Mouse (Mus musculus) adrenal gland, adult 8-10 months (tissue): ENCODE measurements around the gene Gm13289. TPM values are rescaled to one million over a fixed set of nuclear protein-coding genes. Genes with fewer than 3 reads are reported as not detected.
"Not testable (repeated sequence)": the region's sequence is repeated elsewhere in the genome, so short reads cannot be mapped to it uniquely, and the experiment has no call there.

Experiments
- DNase-seq: peaks from one replicate; pipeline ENCODE4 v3.0.0; 2022
- total RNA-seq, 4 experiments: library from RNA; stranded (reverse); gene quantifications; 2 replicates each; pipeline ENCODE4 v1.2.4; 2022

The Gm13289 gene
- total RNA-seq = not detected

DNA sequence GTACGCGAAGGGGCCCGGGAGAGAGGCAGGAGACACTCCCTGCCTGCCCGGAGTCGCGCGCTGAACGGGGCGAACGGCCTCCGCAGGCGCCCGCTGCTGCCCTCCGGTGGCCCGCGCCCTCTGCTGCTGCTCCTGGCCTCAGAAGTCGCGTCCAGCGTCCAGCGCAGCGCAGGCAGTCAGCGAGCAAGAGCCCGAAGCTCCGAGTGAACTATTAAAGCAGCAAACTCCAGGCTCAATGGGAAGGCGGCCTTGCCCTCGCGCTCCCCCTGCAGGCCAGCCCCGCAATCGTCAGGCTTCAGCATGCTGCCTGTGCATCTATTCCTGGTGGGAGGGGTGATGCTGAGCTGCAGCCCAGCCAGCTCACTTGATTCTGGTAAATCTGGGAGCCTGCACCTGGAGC lies at the start of gene Gm13289:
Gm13289 (plus strand) TSS at position 301 of the 400 bp plus-strand sequence.
- DNase-seq = not testable (repeated sequence)

- DNase-seq = no peak
Measured at GRCm38 (mm10) chr4:88727324-88727723, 49.4 kb upstream of the Gm13289 start.

- DNase-seq = peak; percentile 38
Measured at GRCm38 (mm10) chr4:88738480-88738879, 38.2 kb upstream of the Gm13289 start.

DNA sequence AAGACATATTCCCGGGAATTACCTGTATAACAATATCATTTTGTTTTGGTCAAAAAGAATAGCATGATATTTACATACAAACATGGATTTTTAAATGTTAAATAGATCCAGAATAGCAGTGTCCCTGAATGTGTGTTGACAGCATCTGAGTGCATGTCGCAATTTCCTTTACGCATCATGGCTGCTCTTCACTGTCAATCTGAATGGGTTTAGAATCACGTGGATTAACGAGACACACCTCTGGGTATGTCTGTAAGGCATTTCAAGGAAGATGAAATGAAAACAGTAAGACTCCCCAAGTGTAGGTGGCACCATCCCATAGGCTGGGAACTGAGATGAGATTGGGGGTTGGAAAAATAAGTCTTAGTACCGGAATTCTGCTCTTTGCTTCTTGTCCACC lies 37.7 kb upstream of the Gm13289 start:
- DNase-seq = no peak

DNA sequence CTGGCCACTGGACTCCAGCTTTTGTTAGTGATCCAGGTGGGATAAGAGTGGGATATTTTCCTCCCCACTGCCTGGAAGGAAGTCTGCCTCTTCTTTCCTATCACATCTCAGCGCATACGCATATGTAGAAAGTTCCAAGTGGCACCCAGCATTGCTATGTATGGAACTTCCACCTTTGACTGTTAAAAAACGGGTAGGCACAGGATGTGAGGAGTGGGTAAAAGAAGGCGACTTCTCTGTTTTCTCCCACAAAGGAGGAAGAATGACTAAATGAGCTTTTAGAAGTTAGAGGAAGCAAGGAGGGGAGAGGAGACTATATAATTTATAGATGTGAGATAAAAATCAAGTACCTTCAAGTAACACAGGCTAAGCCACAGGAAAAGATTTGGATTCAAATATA lies 35.3 kb upstream of the Gm13289 start:
- no peak for DNase-seq

- DNase-seq = no peak
Measured at GRCm38 (mm10) chr4:88742771-88743371, 33.9 kb upstream of the Gm13289 start.

GRCm38 (mm10) chr4:88744207-88744606 lies 32.5 kb upstream of the Gm13289 start:
- no peak for DNase-seq

- DNase-seq = no peak
Measured at GRCm38 (mm10) chr4:88749926-88750325, 26.8 kb upstream of the Gm13289 start.

DNA sequence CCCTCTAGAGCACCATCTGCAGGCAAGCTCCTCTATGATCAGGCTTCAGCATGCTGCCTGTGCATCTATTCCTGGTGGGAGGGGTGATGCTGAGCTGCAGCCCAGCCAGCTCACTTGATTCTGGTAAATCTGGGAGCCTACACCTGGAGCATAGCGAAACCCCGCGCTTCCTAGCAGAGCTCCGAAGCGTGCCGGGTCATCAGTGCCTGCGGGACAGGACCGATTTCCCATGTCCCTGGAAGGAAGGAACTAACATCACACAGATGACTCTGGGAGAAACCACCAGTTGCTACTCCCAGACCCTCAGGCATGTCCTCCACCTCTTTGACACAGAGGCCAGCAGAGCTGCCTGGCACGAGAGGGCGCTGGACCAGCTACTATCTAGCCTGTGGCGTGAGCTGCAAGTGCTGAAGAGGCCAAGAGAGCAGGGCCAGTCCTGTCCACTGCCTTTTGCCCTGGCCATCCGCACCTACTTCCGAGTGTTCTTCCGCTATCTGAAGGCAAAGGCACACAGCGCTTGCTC lies 21.8 kb upstream of the Gm13289 start, which contains the start of gene Gm13271:
Gm13271 (plus strand) TSS at position 51 of the 523 bp plus-strand sequence.
- DNase-seq = peak; percentile 75

- DNase-seq = not testable (repeated sequence)
Measured at GRCm38 (mm10) chr4:88756581-88757513, 19.9 kb upstream of the Gm13289 start.

DNA sequence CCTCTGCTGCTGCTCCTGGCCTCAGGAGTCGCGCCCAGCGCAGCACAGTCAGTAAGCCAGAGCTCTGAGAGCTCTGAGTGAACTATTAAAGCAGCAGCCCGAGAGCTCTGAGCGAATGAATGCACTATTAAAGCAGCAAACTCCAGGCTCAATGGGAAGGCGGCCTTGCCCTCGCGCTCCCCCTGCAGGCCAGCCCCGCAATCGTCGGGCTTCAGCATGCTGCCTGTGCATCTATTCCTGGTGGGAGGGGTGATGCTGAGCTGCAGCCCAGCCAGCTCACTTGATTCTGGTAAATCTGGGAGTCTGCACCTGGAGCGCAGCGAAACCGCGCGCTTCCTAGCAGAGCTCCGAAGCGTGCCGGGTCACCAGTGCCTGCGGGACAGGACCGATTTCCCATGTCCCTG lies 19.1 kb upstream of the Gm13289 start:
- peak; percentile 89 for DNase-seq

DNA sequence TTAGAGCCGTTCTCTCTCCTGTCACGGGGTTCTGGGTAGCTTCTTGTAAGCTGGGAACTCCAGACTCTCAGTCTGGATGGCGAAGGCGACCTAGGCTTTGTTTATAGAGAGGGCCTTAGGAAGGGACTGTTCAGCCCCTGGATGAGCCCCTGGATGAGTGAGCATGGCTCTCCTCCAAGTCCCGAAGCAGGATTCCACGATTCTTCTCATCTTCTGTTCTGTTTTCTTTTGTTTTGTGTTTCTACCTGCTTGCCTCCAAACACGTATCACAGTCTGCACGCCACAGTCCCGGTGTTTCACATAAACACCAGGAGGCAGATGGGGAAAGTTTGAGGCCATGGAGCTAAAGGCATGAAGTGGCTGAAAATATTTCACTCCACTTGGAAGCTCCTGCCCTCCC lies 18.0 kb upstream of the Gm13289 start:
- DNase-seq = not testable (repeated sequence)

- not testable (repeated sequence) for DNase-seq
Measured at GRCm38 (mm10) chr4:88759610-88760268, 17.0 kb upstream of the Gm13289 start, which contains the start of gene Gm13283. TSS of gene Gm13283 (plus strand) at chr4:88760119.

GRCm38 (mm10) chr4:88760431-88760830 lies 16.3 kb upstream of the Gm13289 start:
- DNase-seq = peak; percentile 78

DNA sequence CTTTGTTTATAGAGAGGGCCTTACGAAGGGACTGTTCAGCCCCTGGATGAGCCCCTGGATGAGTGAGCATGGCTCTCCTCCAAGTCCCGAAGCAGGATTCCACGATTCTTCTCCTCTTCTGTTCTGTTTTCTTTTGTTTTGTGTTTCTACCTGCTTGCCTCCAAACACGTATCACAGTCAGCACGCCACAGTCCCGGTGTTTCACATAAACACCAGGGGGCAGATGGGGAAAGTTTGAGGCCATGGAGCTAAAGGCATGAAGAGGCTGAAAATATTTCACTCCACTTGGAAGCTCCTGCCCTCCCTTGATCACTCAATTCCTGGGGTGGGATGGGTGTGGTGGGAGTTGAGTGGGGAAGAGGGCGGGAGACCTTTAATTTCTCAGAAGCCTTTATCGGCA lies 14.9 kb upstream of the Gm13289 start:
- peak; percentile 69 for DNase-seq

- DNase-seq = not testable (repeated sequence)
Measured at GRCm38 (mm10) chr4:88762341-88762740, 14.4 kb upstream of the Gm13289 start.

DNA sequence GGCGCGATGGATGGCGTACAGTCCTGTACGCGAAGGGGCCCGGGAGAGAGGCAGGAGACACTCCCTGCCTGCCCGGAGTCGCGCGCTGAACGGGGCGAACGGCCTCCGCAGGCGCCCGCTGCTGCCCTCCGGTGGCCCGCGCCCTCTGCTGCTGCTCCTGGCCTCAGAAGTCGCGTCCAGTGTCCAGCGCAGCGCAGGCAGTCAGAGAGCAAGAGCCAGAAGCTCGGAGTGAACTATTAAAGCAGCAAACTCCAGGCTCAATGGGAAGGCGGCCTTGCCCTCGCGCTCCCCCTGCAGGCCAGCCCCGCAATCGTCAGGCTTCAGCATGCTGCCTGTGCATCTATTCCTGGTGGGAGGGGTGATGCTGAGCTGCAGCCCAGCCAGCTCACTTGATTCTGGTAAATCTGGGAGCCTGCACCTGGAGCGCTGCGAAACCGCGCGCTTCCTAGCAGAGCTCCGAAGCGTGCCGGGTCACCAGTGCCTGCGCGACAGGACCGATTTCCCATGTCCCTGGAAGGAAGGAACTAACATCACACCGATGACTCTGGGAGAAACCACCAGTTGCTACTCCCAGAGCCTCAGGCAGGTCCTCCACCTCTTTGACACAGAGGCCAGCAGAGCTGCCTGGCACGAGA lies 13.2 kb upstream of the Gm13289 start:
- DNase-seq = peak; percentile 68

GRCm38 (mm10) chr4:88773534-88773933 lies 3.2 kb upstream of the Gm13289 start, which contains the start of gene Gm13290:
TSS of gene Gm13290 (plus strand) at chr4:88773834.
- not testable (repeated sequence) for DNase-seq

DNA sequence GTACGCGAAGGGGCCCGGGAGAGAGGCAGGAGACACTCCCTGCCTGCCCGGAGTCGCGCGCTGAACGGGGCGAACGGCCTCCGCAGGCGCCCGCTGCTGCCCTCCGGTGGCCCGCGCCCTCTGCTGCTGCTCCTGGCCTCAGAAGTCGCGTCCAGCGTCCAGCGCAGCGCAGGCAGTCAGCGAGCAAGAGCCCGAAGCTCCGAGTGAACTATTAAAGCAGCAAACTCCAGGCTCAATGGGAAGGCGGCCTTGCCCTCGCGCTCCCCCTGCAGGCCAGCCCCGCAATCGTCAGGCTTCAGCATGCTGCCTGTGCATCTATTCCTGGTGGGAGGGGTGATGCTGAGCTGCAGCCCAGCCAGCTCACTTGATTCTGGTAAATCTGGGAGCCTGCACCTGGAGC lies 2.8 kb downstream of the Gm13289 start, which contains the start of gene Gm13272:
Gm13272 (plus strand) TSS at position 301 of the 400 bp plus-strand sequence.
- DNase-seq = not testable (repeated sequence)

GRCm38 (mm10) chr4:88780320-88780719 lies 3.6 kb downstream of the Gm13289 start:
- DNase-seq = not testable (repeated sequence)

DNA sequence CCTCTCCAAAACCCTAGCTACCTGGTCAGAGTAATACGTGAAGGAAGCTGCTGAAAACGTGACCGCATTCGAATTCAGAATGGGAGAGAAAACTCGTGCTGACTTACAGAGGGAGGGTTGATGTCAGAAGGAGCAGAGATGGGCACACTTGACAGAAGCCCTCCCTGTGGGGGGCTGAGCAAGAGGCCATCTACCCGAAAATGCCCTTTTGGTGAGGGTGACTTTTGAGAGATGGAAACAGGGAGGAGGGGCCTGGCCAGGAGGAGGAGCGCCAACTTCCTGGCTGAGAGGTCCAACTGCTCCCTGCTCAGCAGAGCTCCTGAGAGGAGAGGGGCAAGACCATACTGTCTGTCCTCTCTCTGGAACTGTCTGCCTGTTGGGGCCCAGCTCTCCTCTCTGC lies 5.1 kb downstream of the Gm13289 start, which contains the start of gene Ifnz:
Ifnz (plus strand) TSS at position 301 of the 400 bp plus-strand sequence.
- DNase-seq = not testable (repeated sequence)

GRCm38 (mm10) chr4:88782335-88782734 lies 5.6 kb downstream of the Gm13289 start:
- not testable (repeated sequence) for DNase-seq
